Mouse (Mus musculus) large intestine, adult 2 months (tissue): Measurements from ENCODE around the gene Slc30a9. TPM values are rescaled to one million over a fixed set of nuclear protein-coding genes. Genes with fewer than 3 reads are reported as not detected.

Source experiments
- DNase-seq: peaks from one replicate; pipeline ENCODE4 v3.0.0-alpha.2; 2012; ENCODE audit warnings: low read depth, low spot score
- WGBS: fragments of 180-500 bp; shearing (Covaris S2); methylation state at CpG from one replicate; pipeline ENCODE4 v1.1.7; 2018; 5-methylcytosine and 5-hydroxymethylcytosine counted together
- polyA plus RNA-seq: library from polyadenylated mRNA; depleted of rRNA; stranded (reverse); fragments of >200 nt; gene quantifications from 2 replicates; pipeline ENCODE4 v1.2.3, GENCODE M21; 2012; rRNA removed

Slc30a9 gene
- polyA plus RNA-seq, 1 experiment: 16.2 TPM

DNA sequence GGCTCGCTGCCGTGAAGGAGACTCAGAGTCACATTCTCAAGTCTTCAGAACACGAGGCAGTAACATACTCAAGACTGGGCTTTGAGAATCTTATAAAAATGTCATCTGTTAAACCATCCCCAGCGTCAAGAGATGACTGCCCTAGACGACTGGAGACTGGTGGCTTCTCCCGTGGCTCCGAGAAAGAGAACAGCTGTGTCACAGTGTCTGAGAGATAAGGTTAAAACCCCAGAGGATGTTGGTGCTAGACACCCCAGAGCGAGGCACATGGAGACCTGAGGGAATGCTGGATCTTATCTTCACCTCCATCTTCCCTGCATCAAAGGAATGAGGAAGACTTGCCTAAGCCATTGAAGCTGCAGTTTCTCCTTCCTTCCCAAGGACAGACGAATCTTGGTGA is 98.2 kb downstream of the Slc30a9 start:
- DNase-seq: no peak
- WGBS: 71% methylated on average over 9 of the region's 9 CpGs

Other genes starting within 250 kb of the Slc30a9 start
- gene Phox2b, start 207.7 kb upstream of the Slc30a9 start, polyA plus RNA-seq: 1.7 and 2.2 TPM in 2 replicates
- gene Tmem33, start 46.4 kb upstream of the Slc30a9 start, polyA plus RNA-seq: 107 and 152 TPM in 2 replicates
- gene Bend4, start 121.4 kb downstream of the Slc30a9 start, polyA plus RNA-seq: 0.21 and 0.34 TPM in 2 replicates